Mouse (Mus musculus): ENCODE data around the gene Tuba8.

GRCm38 (mm10) chr6:121228421-121228820 is 17.9 kb downstream of the Tuba8 start:
- TF ChIP-seq CTCF (conservative IDR thresholded peaks at IDR 0.05; ENCODE audit: low read length) (no peak), POU5F1 (IDR thresholded peaks at IDR 0.05; ENCODE audit: borderline replicate concordance, low read length) (no peak)
